Comparison of ENCODE assay signal across 10 mouse cellular contexts in the genomic region with DNA sequence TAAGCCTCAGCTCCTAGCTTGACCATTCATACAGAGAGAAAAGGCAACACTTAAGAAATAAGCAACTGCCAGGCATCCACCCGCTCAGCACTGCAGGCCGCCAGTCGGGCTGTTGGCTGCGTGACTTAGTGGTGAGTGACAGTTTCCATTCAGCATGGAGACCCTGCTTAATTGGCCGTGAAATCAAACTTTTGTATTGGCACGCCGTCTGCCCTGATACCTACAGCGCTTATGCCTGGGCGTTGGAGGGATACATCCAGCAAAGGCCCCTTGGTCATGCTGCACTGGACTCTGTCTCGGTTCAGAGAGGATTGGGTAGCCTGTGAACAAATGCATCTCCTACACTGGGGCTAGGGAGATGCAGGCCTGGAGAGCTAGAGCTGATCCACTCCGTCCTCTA.
DNase-seq lines count a peak whose midpoint lies in the region; ATAC-seq and TF ChIP-seq lines count a peak whose summit lies in the region.
"Had no signal": no experiment of that assay in that cellular context is flagged by ENCODE, and none has a peak within 500 bp of the region (broad histone marks: within the 10 kb centered on the region; RNA-seq: fewer than 3 reads in every experiment).

No protein-coding gene starts in this region.

- WGBS in embryonic facial prominence, embryonic 11.5 days = 17% methylated on average over 11 of the region's 11 CpGs
- 12% methylated on average over 11 of the region's 11 CpGs for WGBS in hindbrain, embryonic 14.5 days
- 28% methylated on average over 11 of the region's 11 CpGs for WGBS in neural tube, embryonic 11.5 days

- peak; percentile 55; the same call in 1 of the 2 replicates for ATAC-seq in embryonic facial prominence, embryonic 11.5 days (replicated peaks; ENCODE audit: insufficient number of reproducible peaks, low FRiP score, low TSS enrichment, low read depth)
- peak; percentile 46; the same call in 1 of the 2 replicates for ATAC-seq in hindbrain, embryonic 14.5 days (ENCODE audit: low FRiP score)
- peak; percentile 78 for ATAC-seq in neural tube, embryonic 11.5 days (ENCODE audit: insufficient read depth, low FRiP score, low TSS enrichment)
- no peak for ATAC-seq in frontal cortex, adult (ENCODE audit: low TSS enrichment)

- no peaks in the 10 kb centered on the region for H3K9me3 ChIP-seq in embryonic facial prominence, embryonic 11.5 days (replicated peaks; ENCODE audit: control insufficient read depth, low read length)
- H3K9me3 ChIP-seq in hindbrain, embryonic 14.5 days (ENCODE audit: control insufficient read depth, low read length) = 0 out of 2 replicates have a peak, but pooled peaks cover 4% of the 10 kb centered on the region
- H3K9me3 ChIP-seq in neural tube, embryonic 11.5 days (ENCODE audit: control insufficient read depth, low read length) = no peaks in the 10 kb centered on the region

- H3K27me3 ChIP-seq in embryonic facial prominence, embryonic 11.5 days (ENCODE audit: control insufficient read depth, insufficient read depth, low read length) = no peaks in the 10 kb centered on the region
- peaks cover 39% of the 10 kb centered on the region for H3K27me3 ChIP-seq in hindbrain, embryonic 14.5 days (ENCODE audit: control insufficient read depth, insufficient read depth, low read length)
- H3K27me3 ChIP-seq in neural tube, embryonic 11.5 days (ENCODE audit: control insufficient read depth, insufficient read depth, low read length) = peaks cover 18% of the 10 kb centered on the region

- H3K9ac ChIP-seq in embryonic facial prominence, embryonic 11.5 days (replicated peaks; ENCODE audit: low read length) = no peak overlapping the region
- no peak overlapping the region; the same call in 1 of the 2 replicates for H3K9ac ChIP-seq in hindbrain, embryonic 14.5 days
- H3K9ac ChIP-seq in neural tube, embryonic 11.5 days (ENCODE audit: low read length) = no peak overlapping the region

- H3K4me2 ChIP-seq in embryonic facial prominence, embryonic 11.5 days (ENCODE audit: low read depth, low read length) = no peak overlapping the region
- H3K4me2 ChIP-seq in hindbrain, embryonic 14.5 days (replicated peaks) = no peak overlapping the region
- H3K4me2 ChIP-seq in neural tube, embryonic 11.5 days (ENCODE audit: low read depth) = no peak overlapping the region

- no peak for TF ChIP-seq CTCF in brain, embryonic 14.5 days (IDR thresholded peaks at IDR 0.05; ENCODE audit: borderline replicate concordance, extremely low read depth, insufficient read depth, insufficient read length)

- peak; percentile 82 for DNase-seq in brain, embryonic 14.5 days (ENCODE audit: low read depth)
- peak; percentile 36 for DNase-seq in embryonic facial prominence, embryonic 11.5 days (ENCODE audit: low spot score)
- DNase-seq in hindbrain, embryonic 14.5 days (ENCODE audit: low spot score) = peak; percentile 73
- peak; percentile 76 for DNase-seq in neural tube, embryonic 11.5 days (ENCODE audit: low spot score)
- no peak for DNase-seq in urinary bladder, postnatal 25 days (ENCODE audit: low spot score)
- no peak for DNase-seq in gastrocnemius, postnatal 10 days
- DNase-seq: gastrocnemius, postnatal 25 days; kidney, adult 11 months; right cerebral cortex, postnatal 14 days had no signal

- no peak overlapping the region for H3K27ac ChIP-seq in embryonic facial prominence, embryonic 11.5 days (replicated peaks; ENCODE audit: low read depth, low read length)
- no peak overlapping the region for H3K27ac ChIP-seq in hindbrain, embryonic 14.5 days
- H3K27ac ChIP-seq in neural tube, embryonic 11.5 days (ENCODE audit: low read depth, low read length) = no peak overlapping the region

- H3K4me1 ChIP-seq in embryonic facial prominence, embryonic 11.5 days (ENCODE audit: control insufficient read depth, insufficient read depth, low read length) = no peaks in the 10 kb centered on the region
- H3K4me1 ChIP-seq in hindbrain, embryonic 14.5 days (replicated peaks; ENCODE audit: control insufficient read depth, insufficient read depth, low read length) = peaks cover 30% of the 10 kb centered on the region
- peaks cover 14% of the 10 kb centered on the region; the same call in 1 of the 2 replicates for H3K4me1 ChIP-seq in neural tube, embryonic 11.5 days (ENCODE audit: control insufficient read depth, insufficient read depth, low read length)

- no peak for TF ChIP-seq POLR2A in brain, embryonic 14.5 days (IDR thresholded peaks at IDR 0.05; ENCODE audit: borderline replicate concordance, extremely low read depth, insufficient read depth, insufficient read length, poor library complexity, severe bottlenecking)

- H3K36me3 ChIP-seq in embryonic facial prominence, embryonic 11.5 days (replicated peaks; ENCODE audit: control insufficient read depth, insufficient read depth, low read depth, low read length) = no peaks in the 10 kb centered on the region
- H3K36me3 ChIP-seq in hindbrain, embryonic 14.5 days (replicated peaks; ENCODE audit: control insufficient read depth, insufficient read depth) = no peaks in the 10 kb centered on the region
- H3K36me3 ChIP-seq in neural tube, embryonic 11.5 days (ENCODE audit: control insufficient read depth, insufficient read depth, low read length) = no peaks in the 10 kb centered on the region

- H3K4me3 ChIP-seq in embryonic facial prominence, embryonic 11.5 days (ENCODE audit: low read depth, low read length) = no peak overlapping the region
- H3K4me3 ChIP-seq in hindbrain, embryonic 14.5 days (replicated peaks; ENCODE audit: low read length) = no peak overlapping the region
- H3K4me3 ChIP-seq in neural tube, embryonic 11.5 days (ENCODE audit: low read depth, low read length) = no peak overlapping the region

Comparison
In these comparisons a context has a peak if more than half of its experiments do, and no peak if none do; other contexts are left out.
1. DNase-seq: peak in brain, embryonic 14.5 days (single experiment), embryonic facial prominence, embryonic 11.5 days (single experiment), hindbrain, embryonic 14.5 days (single experiment) and neural tube, embryonic 11.5 days (single experiment); none in urinary bladder, postnatal 25 days (single experiment) and gastrocnemius, postnatal 10 days (single experiment).